Mouse (Mus musculus): ENCODE data around the gene B3gnt9. TPM values are rescaled to one million over a fixed set of nuclear protein-coding genes. Genes with fewer than 3 reads are reported as not detected.

Gene B3gnt9
- polyA plus RNA-seq, 1 experiment from 2014 or later = 8.6 TPM

GRCm38 (mm10) chr8:105259721-105260320 is 4.9 kb upstream of the B3gnt9 start:
- Histone ChIP-seq H3K4me3 (ENCODE audit: low read depth, low read length) (peak overlapping the region; percentile 44), H3K4me1 (ENCODE audit: control insufficient read depth, insufficient read depth, low read length) (peaks cover 15% of the 10 kb centered on the region), H3K9me3 (replicated peaks; ENCODE audit: control insufficient read depth, low read length) (no peaks in the 10 kb centered on the region), H3K36me3 (ENCODE audit: control insufficient read depth, insufficient read depth, low read length) (no peaks in the 10 kb centered on the region), H3K4me2 (peak overlapping the region; percentile 88), H3K27me3 (ENCODE audit: control insufficient read depth, insufficient read depth, low read length) (peaks cover 48% of the 10 kb centered on the region), H3K9ac (ENCODE audit: low read depth, low read length) (no peak overlapping the region; the same call in 1 of the 2 replicates), H3K27ac (ENCODE audit: low read depth, low read length) (no peak overlapping the region)
- 4% methylated on average over 30 of the region's 30 CpGs for WGBS (ENCODE audit: insufficient replicate concordance)
- peak; percentile 29; the same call in 1 of the 2 replicates for ATAC-seq (replicated peaks; ENCODE audit: insufficient number of reproducible peaks, low FRiP score, low TSS enrichment)

- no peaks in the 10 kb centered on the region for H3K9me3 ChIP-seq (replicated peaks; ENCODE audit: control insufficient read depth, low read length)
- H3K36me3 ChIP-seq (ENCODE audit: control insufficient read depth, insufficient read depth, low read length) = no peaks in the 10 kb centered on the region
- 0 out of 2 replicates have a peak overlapping the region, but pooled peaks have one; percentile 10 for H3K9ac ChIP-seq (ENCODE audit: low read depth, low read length)
- no peak overlapping the region for H3K27ac ChIP-seq (ENCODE audit: low read depth, low read length)
- peaks cover 48% of the 10 kb centered on the region for H3K27me3 ChIP-seq (ENCODE audit: control insufficient read depth, insufficient read depth, low read length)
- WGBS (ENCODE audit: insufficient replicate concordance) = 2% methylated on average over 54 of the region's 55 CpGs
- no peak for ATAC-seq (replicated peaks; ENCODE audit: insufficient number of reproducible peaks, low FRiP score, low TSS enrichment)
- H3K4me3 ChIP-seq (ENCODE audit: low read depth, low read length) = peak overlapping the region; percentile 44
- peak overlapping the region; percentile 88 for H3K4me2 ChIP-seq
- peaks cover 16% of the 10 kb centered on the region for H3K4me1 ChIP-seq (ENCODE audit: control insufficient read depth, insufficient read depth, low read length)
Observed at GRCm38 (mm10) chr8:105258911-105259720, 4.2 kb upstream of the B3gnt9 start.

- peaks cover 25% of the 10 kb centered on the region for H3K4me1 ChIP-seq (ENCODE audit: control insufficient read depth, insufficient read depth, low read length)
- WGBS (ENCODE audit: insufficient replicate concordance) = 66% methylated on average over 7 of the region's 7 CpGs
- no peak for ATAC-seq (replicated peaks; ENCODE audit: insufficient number of reproducible peaks, low FRiP score, low TSS enrichment)
Observed at GRCm38 (mm10) chr8:105257318-105258114, 2.6 kb upstream of the B3gnt9 start.

GRCm38 (mm10) chr8:105254152-105254965 is 594 bp downstream of the B3gnt9 start:
- Histone ChIP-seq H3K36me3 (ENCODE audit: control insufficient read depth, insufficient read depth, low read length) (peaks cover 11% of the 10 kb centered on the region), H3K4me1 (ENCODE audit: control insufficient read depth, insufficient read depth, low read length) (peaks cover 25% of the 10 kb centered on the region), H3K4me3 (ENCODE audit: low read depth, low read length) (peak overlapping the region; percentile 72), H3K27me3 (ENCODE audit: control insufficient read depth, insufficient read depth, low read length) (peaks cover 27% of the 10 kb centered on the region), H3K27ac (ENCODE audit: low read depth, low read length) (0 out of 2 replicates have a peak overlapping the region, but pooled peaks have one; percentile 37), H3K9ac (ENCODE audit: low read depth, low read length) (peak overlapping the region; percentile 79), H3K4me2 (peak overlapping the region; percentile 98), H3K9me3 (replicated peaks; ENCODE audit: control insufficient read depth, low read length) (no peaks in the 10 kb centered on the region)
- peak; percentile 72 for ATAC-seq (replicated peaks; ENCODE audit: insufficient number of reproducible peaks, low FRiP score, low TSS enrichment)
- 1% methylated on average over 72 of the region's 74 CpGs for WGBS (ENCODE audit: insufficient replicate concordance)

More at GRCm38 (mm10) chr8:105257318-105258114, 2.6 kb upstream of the B3gnt9 start:
- H3K9ac ChIP-seq (ENCODE audit: low read depth, low read length) = no peak overlapping the region
- no peak overlapping the region for H3K27ac ChIP-seq (ENCODE audit: low read depth, low read length)
- H3K4me2 ChIP-seq = no peak overlapping the region
- no peak overlapping the region for H3K4me3 ChIP-seq (ENCODE audit: low read depth, low read length)
- no peaks in the 10 kb centered on the region for H3K36me3 ChIP-seq (ENCODE audit: control insufficient read depth, insufficient read depth, low read length)
- peaks cover 44% of the 10 kb centered on the region for H3K27me3 ChIP-seq (ENCODE audit: control insufficient read depth, insufficient read depth, low read length)
- no peaks in the 10 kb centered on the region for H3K9me3 ChIP-seq (replicated peaks; ENCODE audit: control insufficient read depth, low read length)

- H3K4me1 ChIP-seq (ENCODE audit: control insufficient read depth, insufficient read depth, low read length) = peaks cover 19% of the 10 kb centered on the region
- H3K27ac ChIP-seq (ENCODE audit: low read depth, low read length) = no peak overlapping the region
- H3K27me3 ChIP-seq (ENCODE audit: control insufficient read depth, insufficient read depth, low read length) = peaks cover 21% of the 10 kb centered on the region
- no peak for ATAC-seq (replicated peaks; ENCODE audit: insufficient number of reproducible peaks, low FRiP score, low TSS enrichment)
- peak overlapping the region; percentile 98 for H3K4me2 ChIP-seq
- peaks cover 11% of the 10 kb centered on the region for H3K36me3 ChIP-seq (ENCODE audit: control insufficient read depth, insufficient read depth, low read length)
- 0 out of 2 replicates have a peak overlapping the region, but pooled peaks have one; percentile 1 for H3K9ac ChIP-seq (ENCODE audit: low read depth, low read length)
- peak overlapping the region; percentile 72 for H3K4me3 ChIP-seq (ENCODE audit: low read depth, low read length)
- 44% methylated on average over 20 of the region's 20 CpGs for WGBS (ENCODE audit: insufficient replicate concordance)
- no peaks in the 10 kb centered on the region for H3K9me3 ChIP-seq (replicated peaks; ENCODE audit: control insufficient read depth, low read length)
Observed at GRCm38 (mm10) chr8:105253766-105254151, 1.2 kb downstream of the B3gnt9 start.

GRCm38 (mm10) chr8:105252680-105253537 is 2.0 kb downstream of the B3gnt9 start:
- Histone ChIP-seq H3K4me3 (ENCODE audit: low read depth, low read length) (no peak overlapping the region), H3K27me3 (ENCODE audit: control insufficient read depth, insufficient read depth, low read length) (peaks cover 13% of the 10 kb centered on the region), H3K4me1 (ENCODE audit: control insufficient read depth, insufficient read depth, low read length) (peaks cover 18% of the 10 kb centered on the region), H3K4me2 (peak overlapping the region; percentile 98; the same call in 1 of the 2 replicates), H3K9ac (ENCODE audit: low read depth, low read length) (no peak overlapping the region), H3K27ac (ENCODE audit: low read depth, low read length) (no peak overlapping the region), H3K9me3 (replicated peaks; ENCODE audit: control insufficient read depth, low read length) (no peaks in the 10 kb centered on the region), H3K36me3 (ENCODE audit: control insufficient read depth, insufficient read depth, low read length) (peaks cover 14% of the 10 kb centered on the region)
- ATAC-seq (replicated peaks; ENCODE audit: insufficient number of reproducible peaks, low FRiP score, low TSS enrichment) = no peak
- WGBS (ENCODE audit: insufficient replicate concordance) = 67% methylated on average over 10 of the region's 10 CpGs

- ATAC-seq (replicated peaks; ENCODE audit: insufficient number of reproducible peaks, low FRiP score, low TSS enrichment) = no peak
- H3K4me1 ChIP-seq (ENCODE audit: control insufficient read depth, insufficient read depth, low read length) = peaks cover 18% of the 10 kb centered on the region
- H3K36me3 ChIP-seq (ENCODE audit: control insufficient read depth, insufficient read depth, low read length) = peaks cover 15% of the 10 kb centered on the region
- WGBS (ENCODE audit: insufficient replicate concordance) = 85% methylated on average over 6 of the region's 6 CpGs
- H3K27ac ChIP-seq (ENCODE audit: low read depth, low read length) = no peak overlapping the region
- H3K9me3 ChIP-seq (replicated peaks; ENCODE audit: control insufficient read depth, low read length) = no peaks in the 10 kb centered on the region
- H3K27me3 ChIP-seq (ENCODE audit: control insufficient read depth, insufficient read depth, low read length) = peaks cover 12% of the 10 kb centered on the region
- no peak overlapping the region for H3K4me3 ChIP-seq (ENCODE audit: low read depth, low read length)
- H3K9ac ChIP-seq (ENCODE audit: low read depth, low read length) = no peak overlapping the region
- H3K4me2 ChIP-seq = no peak overlapping the region
Observed at GRCm38 (mm10) chr8:105251954-105252353, 3.0 kb downstream of the B3gnt9 start.
